Mouse (Mus musculus) gonadal fat pad, adult 2 months (tissue): ENCODE results near the gene Sqstm1. TPM values are rescaled to one million over a fixed set of nuclear protein-coding genes. Genes with fewer than 3 reads are reported as not detected.
"Not testable (repeated sequence)": the region's sequence is repeated elsewhere in the genome, so short reads cannot be mapped to it uniquely, and the experiment has no call there.

ENCODE experiments used
- DNase-seq: peaks from one replicate; pipeline ENCODE4 v3.0.0-alpha.2; 2012; ENCODE audit warnings: low read depth
- polyA plus RNA-seq: library from polyadenylated mRNA; depleted of rRNA; stranded (reverse); fragments of >200 nt; gene quantifications from 2 replicates; pipeline ENCODE4 v1.2.3, GENCODE M21; 2012; rRNA removed

The Sqstm1 gene
- polyA plus RNA-seq, 1 experiment: 227 TPM

DNA sequence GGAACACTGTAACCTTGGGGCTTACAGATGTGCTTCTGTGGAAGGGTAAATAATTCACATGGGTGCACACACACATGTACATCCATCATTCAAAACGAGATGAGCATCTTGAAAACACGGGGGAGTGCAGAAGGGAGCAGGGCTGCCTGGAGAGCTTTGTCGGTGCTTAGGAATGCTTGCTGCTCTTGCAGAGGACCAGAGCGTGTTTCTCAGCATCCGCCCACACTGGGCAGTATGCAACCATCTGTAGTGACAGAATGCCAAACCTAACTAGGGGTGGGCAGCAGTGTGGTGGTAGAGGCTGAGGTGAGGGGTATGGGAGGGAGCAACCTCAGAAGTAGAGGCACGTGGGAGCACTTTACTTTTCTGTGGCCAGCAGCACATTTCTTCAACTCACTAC is 33.5 kb downstream of the Sqstm1 start:
- no peak for DNase-seq

DNA sequence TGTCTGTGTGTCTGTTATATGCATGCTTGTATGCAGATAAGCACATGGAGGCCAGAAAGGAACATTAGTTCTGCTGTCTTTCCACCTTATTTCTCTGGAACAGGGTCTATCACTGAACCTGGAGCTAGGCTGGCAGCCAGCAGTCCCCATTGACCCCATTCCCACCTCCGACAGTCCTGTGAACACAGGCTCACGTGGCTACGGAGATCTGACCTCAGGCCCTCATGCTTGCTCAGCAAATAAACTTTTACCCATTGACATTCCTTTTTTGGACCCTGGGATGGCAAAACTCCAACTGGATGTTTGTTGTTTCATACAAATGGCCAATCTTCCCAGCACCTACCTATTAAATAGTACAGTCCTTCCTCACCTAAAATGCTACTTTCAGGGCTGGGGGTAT is 34.3 kb downstream of the Sqstm1 start:
- DNase-seq: no peak

DNA sequence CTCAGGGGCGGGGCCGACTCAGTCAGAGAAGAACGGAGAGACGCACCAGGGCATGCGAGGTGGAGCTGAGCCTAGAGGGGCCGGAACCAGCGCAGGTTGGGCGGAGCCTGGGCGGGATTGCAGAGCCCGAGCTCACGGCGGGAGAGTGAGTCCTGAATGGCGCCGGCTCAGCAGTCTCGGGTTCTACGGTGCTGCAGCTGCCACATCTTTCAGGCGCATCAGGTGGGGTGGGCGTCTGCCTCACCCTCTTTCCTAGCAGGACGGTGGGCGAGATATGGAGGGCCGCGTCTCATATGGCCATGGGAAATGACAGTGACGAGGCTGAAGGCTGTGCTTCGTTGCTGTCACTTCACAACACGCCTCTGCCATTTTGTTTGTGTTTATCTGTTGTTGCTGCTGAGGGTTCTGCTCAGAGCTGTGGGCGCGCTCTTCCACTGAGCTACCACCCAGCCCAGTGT is 35.9 kb downstream of the Sqstm1 start:
- DNase-seq: peak; percentile 74

DNA sequence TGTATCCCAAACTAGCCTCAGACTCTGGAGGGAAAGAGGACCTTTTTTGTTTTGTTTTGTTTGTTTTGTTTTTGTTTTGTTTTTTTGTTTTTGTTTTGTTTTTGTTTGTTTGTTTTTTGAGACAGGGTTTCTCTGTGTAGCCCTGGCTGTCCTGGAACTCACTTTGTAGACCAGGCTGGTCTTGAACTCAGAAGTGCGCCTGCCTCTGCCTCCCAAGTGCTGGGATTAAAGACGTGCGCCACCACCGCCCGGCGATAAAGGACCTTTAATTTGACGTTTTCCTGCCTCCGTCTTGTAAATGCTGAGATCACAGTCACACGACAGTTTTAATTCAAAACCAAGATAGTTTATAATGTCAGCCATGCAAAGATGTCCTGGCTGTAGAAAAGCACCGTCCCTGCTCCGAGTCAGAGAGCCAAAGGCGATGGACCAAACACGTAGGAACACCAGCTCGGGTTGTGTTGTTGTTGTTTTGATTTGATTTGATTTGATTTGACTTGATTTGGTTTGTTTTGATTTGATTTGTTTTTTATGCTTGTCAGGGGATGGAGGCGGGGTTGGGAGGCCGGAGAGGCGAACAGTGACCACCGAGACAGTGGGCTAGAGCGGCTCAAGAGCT is 36.4 kb downstream of the Sqstm1 start, which contains the start of gene Mrnip:
Gene Mrnip (plus strand): TSS at position 334 of the 619 bp plus-strand sequence.
- DNase-seq: not testable (repeated sequence)

DNA sequence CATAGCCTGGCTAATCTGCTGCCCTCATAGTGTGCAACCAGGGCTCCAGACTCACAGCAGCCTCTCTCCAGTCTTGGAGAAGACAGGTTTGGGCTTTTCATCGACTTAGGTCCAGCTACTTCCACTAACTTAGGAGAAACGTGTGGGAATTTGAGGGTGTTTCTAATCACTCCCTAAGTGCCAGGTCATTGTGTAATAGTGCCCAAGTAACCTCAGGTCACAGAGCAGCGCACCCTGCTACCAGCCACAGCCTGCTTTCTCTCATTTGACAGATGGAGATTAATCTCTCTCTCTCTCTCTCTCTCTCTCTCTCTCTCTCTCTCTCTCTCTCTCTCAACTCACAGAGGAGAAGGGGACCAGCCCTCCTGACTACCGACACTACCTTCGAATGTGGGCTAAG is 42.3 kb downstream of the Sqstm1 start:
- no peak for DNase-seq

DNA sequence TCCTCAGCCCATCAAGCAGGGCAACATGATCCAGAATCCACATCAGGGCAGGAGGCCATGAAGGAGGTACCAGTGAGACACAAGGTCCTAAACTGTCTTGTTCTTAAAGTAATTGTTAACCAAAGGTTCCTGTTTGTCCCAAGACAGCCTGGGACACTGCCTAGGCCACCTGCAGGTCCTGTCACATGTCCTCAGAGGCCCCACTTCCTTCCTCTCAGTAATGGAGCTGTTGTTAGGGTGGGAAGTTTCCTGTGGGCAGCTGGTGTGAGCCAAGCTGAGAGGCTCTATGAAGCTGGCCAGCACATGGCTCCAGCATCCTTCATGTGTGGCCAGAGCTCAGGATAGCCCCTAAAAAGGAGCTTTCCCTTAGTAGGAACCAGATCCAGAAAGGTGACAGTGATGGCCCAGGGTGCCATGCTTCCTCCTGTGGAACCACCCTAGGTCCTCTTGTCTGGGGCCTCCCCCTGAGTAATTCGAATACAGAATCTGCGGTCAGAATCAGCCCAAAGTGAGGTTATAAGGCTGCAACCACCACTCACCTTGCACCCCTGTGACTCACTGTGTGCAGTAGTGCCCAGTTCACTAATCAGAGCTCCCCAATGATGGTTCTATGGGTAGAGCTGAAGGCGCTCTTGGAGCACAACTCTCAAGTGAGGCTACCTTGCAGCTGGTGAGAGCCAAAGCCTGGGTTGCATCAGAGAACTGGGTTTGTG is 48.1 kb downstream of the Sqstm1 start:
- no peak for DNase-seq

DNA sequence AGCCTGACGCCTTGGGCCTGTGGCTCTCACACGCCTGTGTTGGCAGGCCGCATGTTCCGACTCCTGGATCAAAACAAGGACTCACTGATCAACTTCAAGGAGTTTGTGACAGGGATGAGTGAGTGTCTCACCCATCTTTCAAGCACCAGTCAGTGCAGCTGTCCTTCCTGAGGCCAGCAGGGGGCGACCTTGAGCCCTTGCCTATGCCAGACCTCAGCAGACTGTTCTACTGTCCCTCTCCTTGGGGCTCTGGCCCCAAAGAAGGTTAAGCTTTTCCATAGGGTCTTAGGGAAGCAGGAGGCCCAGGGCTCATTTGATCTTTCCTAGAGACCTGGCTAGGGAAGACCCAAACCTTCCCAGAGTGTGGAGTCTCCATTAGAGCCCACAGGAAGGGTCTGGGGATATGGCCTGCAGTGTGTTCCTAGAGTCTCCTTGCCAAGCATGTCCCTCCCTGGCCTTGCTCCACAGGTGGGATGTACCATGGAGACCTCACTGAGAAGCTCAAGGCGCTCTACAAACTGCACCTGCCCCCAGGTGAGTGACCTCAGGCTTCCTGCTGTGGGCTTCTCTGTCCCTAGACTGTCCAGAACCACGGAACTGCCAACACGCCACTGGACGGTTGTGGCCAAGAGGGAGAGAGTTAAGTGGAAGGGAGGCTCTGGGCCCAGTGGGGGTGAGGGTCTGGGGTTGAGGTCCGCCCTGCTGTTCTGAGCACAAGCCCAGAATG is 48.9 kb downstream of the Sqstm1 start:
- no peak for DNase-seq

DNA sequence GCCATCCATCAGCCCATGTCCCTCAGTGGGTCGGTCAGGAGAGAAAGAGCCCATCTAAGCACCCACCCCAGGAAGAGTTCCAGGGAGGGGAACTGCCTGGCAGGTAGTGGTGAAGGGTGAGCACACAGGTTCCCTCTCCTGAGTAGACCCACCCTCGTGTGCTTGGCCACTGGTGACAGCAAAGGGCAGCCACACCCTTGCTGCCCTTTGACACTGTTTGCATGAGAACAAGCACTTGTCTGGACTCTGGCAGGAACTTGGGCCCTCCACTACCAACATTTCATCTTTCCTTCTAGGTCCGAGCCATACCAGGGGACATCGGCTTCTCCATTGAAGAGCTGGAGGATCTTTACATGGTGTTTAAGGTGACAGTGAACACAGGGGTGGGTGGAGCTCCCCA is 51.3 kb downstream of the Sqstm1 start:
- no peak for DNase-seq

DNA sequence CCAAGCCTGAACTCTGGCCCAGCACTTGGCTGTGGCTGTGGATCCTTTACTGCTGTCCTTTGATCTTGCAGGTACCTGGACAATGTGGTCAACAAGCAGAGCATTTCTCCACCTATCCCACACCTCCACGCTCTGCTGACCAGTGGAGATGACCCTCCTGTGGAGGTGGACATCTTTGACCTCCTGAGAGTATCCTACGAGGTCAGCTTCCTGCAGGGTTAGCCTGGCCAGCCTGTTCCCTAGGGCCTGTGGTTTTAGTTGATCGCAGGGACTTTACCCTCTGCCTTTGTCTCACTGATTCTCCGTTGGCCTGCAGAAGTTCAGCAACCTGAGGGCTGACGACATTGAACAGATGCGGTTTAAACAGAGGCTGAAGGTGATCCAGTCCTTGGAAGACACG is 52.3 kb downstream of the Sqstm1 start:
- no peak for DNase-seq

DNA sequence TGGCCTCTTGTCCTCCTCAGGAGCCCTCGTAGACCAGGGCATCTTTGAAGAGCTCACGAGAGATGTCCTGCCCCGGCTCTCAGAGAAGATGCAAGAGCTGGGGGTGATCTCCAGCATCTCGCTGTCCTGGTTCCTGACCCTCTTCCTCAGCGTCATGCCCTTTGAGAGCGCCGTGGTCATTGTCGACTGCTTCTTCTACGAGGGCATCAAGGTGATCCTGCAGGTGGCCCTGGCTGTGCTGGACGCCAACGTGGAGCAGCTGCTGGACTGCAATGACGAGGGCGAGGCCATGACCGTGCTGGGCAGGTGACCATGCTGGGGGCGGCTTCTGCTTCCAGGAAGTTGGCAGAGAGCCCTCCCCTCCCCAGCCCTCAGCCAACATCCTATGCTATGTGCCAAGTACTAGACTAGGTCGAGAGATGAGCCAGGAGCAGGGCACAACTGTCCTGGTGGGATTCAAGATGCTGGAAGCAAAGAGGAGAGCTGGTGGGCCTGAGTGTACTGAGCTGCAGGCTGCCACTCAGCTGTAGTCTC is 53.8 kb downstream of the Sqstm1 start:
- DNase-seq: no peak

DNA sequence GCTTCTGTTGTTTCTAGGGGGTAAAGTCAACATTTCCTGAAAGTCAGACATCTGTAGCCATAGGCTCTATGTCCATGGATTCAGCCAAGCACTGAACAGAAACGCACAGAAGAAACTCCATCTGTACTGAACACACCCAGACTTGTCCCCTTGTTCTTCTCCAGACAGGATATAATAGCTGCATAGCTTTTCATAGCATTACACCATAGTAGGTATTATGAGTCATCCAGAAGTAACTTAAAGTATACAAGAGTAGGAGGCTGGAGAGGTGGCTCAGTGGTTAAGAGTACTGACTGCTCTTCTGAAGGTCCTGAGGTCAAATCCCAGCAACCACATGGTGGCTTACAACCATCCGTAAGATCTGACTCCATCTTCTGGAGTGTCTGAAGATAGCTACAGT is 54.8 kb downstream of the Sqstm1 start:
- DNase-seq: no peak

DNA sequence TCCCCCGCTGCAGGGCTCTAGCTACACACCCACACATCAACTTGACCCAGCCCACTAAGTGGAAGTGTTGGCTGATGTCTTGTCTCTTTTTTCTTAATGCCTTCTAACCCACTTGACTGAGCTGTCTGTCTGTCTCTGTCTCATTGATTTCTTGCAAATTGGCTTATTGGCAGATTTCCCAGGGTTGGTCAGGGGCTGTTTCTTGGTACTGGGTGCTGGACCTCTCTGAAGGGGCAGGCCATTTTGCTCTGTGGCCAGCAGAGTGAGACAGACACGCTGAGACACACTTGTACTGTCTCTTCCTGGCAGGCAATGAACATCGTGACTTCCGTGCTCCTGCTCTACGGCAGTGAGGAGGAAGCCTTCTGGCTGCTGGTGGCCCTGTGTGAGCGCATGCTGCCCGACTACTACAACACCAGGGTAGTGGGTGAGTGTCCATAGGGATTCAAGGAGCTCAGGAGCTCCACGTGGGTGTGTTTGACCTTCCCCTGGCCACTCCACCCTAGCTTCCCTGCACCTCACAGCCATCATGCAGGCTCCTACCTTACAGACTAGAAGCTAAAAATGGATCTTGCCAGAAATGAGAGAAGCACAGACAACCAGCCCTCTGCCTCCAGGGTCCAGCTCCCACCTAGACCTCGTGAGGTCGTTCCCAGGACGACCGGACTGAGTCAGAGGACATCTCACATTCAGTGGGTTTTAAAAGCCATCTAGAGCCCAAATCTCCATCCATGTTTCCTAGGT is 55.7 kb downstream of the Sqstm1 start:
- no peak for DNase-seq

DNA sequence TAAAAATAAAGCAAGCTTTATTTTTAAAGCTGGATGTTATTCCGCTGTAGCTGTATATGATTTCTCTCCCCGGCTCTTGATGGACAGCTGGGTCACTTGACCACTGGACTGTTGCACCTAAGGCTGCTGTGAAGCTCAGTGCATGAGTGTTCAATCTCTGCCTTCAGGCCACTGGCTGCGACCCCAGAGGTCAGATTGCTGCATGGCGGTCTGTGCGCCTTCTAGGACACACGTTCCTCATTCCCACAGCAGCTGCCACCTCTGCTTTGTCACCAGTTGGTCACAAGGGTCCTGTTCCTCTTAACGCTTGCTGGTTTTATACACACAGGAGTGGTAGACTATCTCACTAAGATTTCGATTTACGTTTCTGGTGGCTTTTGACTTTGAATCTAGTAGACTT is 56.5 kb downstream of the Sqstm1 start:
- no peak for DNase-seq

DNA sequence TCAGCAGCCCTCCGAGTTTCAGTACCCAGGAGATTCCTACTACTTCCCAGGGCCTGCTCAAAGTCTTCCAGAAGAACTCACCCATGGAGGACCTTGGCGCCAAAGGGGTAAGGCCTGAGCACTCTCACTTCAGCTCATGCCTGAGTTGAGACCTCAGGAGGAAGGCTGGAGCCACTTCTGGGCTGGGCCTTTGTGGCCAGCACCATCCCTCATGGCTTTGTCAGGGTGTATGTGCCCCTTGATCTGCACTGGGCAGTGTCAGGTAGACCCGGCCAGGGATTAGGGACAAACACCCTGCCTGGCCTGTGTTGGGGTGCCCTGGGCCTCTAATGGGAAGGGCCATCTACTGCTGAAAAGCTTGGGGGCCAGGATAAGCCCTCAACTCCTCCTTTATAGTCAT is 59.3 kb downstream of the Sqstm1 start:
- no peak for DNase-seq

DNA sequence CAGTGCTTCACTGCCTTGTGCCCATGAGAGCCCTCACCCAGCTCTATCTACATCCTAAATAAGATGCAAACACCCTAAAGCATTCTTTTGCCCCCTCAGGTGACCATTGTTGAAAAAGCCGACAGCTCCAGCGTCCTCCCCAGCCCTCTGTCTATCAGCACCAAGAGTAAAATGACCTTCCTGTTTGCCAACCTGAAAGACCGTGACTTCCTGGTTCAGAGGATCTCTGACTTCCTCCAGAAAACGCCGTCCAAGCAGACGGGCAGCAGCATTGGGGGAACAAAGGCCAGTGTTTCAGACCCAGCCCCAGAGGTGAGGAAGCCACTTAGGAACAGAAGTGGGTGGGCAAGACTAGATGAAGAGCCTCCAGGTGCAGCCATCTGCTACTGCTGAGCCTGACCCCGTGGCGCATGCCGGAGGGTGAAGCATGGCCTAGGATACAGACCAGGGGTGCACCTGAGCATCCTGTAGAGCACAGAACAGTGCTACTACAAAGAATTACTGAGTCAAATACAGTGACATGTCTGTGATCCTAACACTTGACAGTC is 61.0 kb downstream of the Sqstm1 start:
- DNase-seq: no peak

Other genes starting within 250 kb of the Sqstm1 start
- gene Rnf130, start 185.5 kb downstream of the Sqstm1 start, polyA plus RNA-seq: 47.0 and 50.1 TPM in 2 replicates
- 73.4 and 78.5 TPM in 2 replicates for gene Tbc1d9b, start 79.4 kb downstream of the Sqstm1 start, polyA plus RNA-seq
- gene Mrnip, start 36.4 kb downstream of the Sqstm1 start, polyA plus RNA-seq: 10.7 and 12.5 TPM in 2 replicates
- gene Mgat4b, start 63 bp upstream of the Sqstm1 start, polyA plus RNA-seq: 75.8 and 80.6 TPM in 2 replicates
- 200 and 350 TPM in 2 replicates for gene Ltc4s, start 27.8 kb upstream of the Sqstm1 start, polyA plus RNA-seq
- 12.0 and 15.5 TPM in 2 replicates for gene Maml1, start 81.5 kb upstream of the Sqstm1 start, polyA plus RNA-seq
- gene Canx, start 114.8 kb upstream of the Sqstm1 start, polyA plus RNA-seq: 93.4 and 169 TPM in 2 replicates
- 9.1 and 12.5 TPM in 2 replicates for gene Cby3, start 143.6 kb upstream of the Sqstm1 start, polyA plus RNA-seq
- gene Hnrnph1, start 166.2 kb upstream of the Sqstm1 start, polyA plus RNA-seq: 74.9 and 113 TPM in 2 replicates
- gene Rufy1, start 220.3 kb upstream of the Sqstm1 start, polyA plus RNA-seq: 25.9 and 27.8 TPM in 2 replicates